Mouse (Mus musculus) layer of hippocampus, adult 11-12 months (tissue): Measurements from ENCODE around the gene Nsun2.

Source experiments
- DNase-seq: peaks from one replicate; pipeline ENCODE4 v3.0.0; 2022; ENCODE audit warnings: low spot score

Gene Nsun2

DNA sequence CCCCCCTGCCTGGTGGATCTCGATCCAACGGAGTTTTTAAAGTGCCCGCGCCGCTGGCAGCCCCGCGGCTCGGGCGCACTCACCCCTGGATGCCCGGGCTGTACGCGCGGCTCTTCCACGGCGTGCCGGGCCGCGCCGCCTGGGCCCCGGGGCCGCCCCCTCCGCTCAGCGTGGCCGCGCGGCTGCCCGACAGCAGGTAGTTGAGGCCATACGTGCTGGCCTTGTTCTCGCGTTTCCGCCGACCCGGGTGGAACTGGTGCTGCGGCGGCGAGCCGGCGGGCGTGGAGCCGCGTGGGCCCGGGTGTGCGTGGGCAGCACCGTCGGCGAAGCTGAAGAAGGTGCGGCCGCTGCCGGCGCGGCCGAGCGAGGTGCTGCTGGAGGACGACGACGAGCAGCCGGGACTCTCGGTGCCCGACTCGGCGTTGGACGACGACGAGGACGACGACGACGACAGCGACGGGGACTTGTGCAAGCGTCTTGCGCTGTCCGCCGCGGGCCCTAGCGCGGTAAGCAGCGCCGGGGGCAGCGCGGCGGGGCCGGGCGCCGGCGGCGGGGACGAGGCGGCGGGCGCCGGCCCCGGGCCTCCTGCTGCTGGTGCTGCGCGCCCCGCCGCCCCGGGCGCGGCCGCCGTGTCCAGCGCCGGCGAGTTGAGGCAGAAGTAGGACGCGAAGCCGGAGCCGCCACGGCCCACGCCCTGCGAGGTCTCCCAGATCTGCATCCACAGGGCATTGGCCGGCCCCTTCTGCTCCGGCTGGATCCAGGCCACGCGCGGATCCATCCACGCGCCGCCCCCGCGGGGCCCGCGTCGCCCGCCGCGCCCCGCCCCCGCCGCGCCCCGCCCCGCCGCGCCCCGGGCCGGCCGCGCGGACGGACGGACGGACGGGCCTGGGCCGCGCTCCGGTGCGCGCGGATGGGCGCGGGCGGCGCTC lies at the start of gene Nsun2:
Nsun2 (plus strand) TSS at position 342 of the 929 bp plus-strand sequence.
- peak; percentile 63 for DNase-seq

DNA sequence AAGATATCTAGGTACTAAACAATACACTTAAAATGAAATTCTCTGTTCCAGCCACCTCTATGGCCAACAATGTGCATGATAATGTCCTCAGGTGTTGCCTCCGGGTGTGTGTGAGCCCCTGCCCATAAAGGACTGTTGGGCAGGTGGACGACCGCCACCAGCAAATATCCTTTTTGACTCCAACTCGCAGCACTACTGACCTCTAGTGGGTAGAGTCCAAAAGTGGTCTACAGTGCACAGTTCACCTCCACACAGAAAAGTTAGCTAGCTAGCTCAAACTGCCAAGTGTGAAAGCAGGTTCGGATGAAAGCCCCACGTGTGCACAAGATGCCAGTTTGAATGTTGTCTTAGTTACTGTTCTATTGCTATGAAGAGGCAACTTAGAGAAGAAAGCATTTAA lies 48.2 kb upstream of the Nsun2 start:
- DNase-seq = no peak

DNA sequence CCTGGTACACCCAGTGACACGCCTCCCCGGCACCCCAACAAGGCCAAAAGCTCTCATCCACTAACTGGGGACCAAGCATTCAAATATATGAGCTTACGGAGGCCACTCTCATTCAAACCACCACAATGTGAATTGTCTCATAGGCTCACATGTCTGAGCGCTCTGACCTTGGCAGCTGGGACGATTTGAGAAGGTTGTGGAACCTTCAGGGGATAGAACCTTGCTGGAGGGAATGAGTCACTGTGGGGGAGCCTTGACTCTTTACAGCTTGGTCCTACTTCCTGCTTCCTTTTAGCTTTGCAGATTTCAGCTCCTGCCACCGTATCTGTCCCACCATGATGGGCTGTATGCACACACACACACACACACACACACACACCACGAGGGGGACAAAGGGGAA lies 47.7 kb upstream of the Nsun2 start:
- DNase-seq = no peak

DNA sequence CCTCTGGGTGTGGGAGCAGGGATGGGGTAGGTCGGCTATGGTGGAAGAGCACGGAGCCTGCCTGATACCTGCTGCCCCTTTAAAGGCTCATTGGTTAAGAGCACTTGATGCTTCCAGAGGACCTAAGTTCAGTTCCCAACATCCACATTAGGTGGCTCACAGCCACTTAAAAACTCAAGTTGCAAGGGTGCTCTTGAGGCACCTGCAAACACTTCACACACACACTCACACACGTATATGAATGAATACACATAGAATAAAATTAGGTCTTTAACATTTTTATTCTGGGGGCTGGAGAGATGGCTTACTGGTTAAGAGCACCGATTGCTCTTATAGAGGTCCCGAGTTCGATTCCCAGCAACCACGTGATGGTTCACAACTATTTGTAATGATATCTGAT lies 46.4 kb upstream of the Nsun2 start:
- DNase-seq = no peak

DNA sequence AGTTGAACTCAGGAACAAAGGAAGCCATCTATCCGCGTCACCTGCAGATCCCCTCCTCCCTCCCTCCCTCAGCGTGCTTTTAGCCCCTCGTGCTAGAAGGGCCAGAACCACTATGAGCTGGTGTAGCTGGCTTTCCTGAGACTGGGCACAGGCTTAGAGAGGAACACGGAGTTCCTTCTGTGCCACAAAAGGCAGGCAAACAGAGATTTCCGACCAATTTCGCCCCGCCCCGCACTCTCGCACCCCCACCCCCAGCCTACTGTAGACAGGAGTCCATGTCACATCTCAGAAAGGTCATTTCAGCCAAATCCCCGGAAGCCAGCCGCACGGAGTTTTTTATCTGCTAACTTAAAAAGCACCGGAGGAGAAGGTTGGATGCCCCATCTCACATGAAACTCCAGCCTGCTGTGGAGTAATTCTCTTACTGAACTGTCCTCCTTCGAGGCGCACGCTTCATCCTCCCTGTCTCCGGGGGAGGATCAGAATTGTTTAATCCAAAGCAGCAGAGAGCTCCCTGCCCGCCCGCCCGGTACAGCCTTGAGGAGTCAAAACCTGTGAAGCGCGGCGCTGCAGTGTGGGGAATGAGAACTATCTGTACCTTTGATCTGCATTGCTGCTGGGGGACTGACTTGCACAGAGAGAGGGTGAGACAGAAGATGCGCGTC lies 45.8 kb upstream of the Nsun2 start:
- DNase-seq = no peak

DNA sequence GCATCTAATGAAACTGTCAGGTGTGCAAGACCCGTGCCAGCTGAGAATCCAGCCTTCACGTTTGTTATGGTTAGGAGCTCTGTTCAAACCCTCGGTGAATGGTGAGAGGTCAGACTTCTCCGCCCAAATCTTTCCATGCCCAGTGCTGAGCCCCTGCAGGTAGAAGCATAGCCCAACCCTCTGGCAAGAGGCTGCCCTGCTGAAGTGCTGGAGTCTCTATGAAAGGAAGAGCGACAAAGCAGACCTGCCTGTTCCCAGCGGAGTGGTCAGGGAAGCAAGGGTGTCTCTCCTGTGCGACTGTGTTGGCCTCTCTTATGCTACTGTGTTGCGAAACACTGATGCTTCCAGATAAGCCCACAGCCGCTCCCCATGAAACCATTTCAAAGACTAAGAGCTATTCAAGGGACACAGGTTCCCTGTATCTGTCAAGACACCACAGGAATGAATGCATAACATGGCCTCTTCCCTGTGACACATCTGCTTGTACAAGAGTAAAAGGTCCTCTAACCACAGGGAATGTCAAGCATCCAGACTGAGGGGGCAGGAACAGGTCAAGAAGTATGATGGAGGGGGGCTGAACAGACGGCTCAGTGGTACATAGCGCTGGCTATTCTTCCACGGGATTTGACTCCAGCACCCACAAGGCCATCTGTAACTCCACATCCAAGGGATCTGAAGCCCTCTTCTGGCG lies 44.8 kb upstream of the Nsun2 start:
- DNase-seq = no peak

DNA sequence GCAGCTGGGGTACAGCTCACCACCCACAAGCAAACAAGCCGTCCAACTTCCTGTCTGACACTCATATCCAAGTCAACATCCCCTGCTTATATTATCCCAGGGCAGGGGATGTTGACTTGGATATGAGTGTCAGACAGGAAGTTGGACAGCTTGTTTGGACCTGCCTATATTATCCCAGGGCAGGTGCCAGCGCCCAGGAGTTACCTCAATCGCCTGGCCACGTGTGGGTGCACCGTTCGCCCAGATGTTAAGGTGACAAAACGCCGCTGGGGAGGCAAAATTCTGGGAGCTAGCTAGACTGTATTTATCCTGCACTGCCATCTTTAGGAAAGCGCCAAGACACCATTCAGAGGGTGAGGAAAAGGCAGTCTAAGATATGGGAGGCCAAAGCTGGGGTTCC lies 43.8 kb upstream of the Nsun2 start:
- no peak for DNase-seq

DNA sequence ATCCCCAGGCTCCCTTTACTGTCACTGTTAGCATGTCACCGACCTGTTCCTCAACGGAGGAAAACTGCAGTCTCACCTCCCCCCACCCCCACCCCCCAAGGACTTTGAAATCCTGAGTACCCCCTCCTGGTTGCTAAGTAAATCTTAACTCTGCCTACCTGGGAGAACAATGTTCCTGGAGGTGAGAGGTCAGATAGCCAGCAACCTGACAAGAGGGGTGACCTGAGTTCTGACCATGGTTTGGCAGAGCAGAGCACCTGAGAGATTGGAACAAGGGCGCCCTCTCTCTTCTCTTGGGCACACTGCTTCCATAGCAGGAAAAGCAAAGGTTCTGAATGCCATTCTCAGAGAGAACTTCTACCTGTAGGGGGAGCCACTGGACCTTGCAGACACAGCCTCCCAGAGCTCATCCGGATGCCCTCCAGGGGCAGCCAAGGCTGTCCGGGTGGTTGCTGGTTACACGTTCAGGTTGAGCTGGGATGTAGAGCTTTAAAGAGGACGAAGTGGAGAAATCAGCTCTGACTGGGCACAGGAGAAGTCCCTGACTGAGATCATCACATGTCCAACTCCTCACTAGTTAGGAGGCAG lies 40.6 kb upstream of the Nsun2 start:
- DNase-seq = peak; percentile 76

DNA sequence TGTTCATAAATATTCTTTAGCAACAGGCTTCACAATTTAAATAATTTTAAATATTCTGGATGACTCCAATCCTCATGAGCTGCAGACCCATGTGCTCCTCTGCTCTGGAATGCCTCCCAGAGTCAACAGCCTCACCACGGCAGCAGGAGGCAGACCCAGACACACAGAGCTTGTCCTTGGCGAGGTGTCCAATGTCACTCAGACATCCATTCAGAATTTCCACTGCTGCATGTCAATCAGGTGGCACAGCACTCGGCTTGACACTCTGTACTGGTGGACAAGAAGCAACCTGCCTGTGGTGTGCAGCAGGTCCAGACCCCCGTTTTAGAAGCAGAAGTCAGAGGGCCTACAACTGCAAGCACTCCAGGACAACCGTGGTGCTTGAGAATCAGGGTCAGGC lies 35.3 kb upstream of the Nsun2 start:
- no peak for DNase-seq

DNA sequence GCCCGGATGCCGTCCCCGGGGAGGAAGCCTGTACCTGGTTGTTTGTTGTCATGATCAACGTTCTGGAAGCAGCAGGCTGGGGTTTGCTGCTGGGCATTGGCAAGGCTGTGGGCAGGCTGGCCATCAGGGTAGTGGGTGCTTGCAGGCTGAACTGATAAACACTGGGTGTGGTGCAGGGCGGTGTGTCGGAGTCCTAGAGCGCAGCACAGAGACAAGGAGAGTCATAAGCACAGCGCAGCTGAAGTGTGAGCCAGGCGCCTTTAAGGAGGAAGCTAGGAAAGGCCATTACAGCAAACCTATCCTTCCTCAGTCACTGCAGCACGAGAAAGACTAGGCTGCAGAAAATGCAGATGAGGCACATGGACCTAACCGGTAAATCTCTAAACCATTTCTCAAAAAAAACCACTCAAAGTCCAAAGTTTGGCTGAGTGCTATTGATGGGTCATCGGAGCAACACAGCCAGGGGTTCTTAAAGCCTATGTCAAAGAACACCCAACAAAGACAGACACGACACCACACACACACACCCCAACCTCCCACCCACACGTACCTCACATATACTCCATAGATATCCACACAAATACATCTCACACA lies 31.3 kb upstream of the Nsun2 start:
- no peak for DNase-seq

DNA sequence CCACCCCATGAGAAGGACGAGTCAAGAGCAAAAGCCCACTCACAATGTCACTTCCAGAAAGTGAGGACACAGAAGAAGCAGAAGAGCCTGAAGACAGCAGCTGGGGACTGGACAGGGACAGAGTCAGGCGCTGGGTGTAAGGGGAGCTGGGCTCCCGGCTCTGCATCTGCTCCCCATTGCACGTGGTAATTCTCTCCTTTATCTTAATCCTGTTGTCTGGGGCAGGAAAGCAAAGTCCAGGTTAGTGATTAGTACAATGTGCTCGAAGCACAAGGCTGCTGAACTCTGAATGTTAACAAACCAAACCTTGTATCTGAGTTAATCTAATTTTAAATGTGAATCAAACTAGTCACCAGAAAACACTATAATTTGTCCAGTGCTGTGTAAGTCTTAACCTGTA lies 30.7 kb upstream of the Nsun2 start:
- DNase-seq = no peak

DNA sequence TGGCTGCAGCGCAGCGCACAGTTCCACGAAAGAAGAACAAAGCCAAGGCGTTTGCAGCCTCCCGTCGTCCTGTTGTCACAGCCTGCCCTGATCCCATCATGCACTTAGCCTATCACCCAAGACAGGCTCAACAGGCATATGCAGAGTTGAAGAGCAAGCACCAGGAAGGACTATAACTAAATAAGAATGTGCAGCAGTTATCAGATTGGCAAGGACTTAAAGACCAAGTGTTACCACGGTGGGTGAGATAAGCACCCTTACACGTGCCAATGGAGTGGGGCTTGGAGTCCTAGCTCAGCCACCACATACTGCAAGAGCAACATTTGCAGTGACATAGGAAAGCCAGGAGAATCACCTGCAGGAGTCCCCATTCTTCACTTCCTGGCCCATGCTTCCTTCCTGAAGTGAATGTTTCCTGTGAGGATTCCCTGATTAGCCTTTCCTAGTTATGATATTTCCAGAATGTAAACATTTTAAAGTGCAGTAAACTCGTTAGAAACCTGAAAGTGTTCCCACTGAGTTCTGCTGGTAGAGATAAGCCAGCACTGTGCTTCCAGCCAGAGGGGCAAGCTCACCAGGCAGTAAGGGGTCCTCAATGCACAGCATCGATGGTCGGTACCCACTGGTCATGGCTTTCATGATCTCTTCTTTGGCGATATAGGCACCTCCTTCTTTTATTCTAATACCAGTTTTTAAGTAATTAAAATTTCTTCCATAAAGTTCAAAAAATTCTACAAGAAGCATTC lies 27.0 kb upstream of the Nsun2 start:
- no peak for DNase-seq

DNA sequence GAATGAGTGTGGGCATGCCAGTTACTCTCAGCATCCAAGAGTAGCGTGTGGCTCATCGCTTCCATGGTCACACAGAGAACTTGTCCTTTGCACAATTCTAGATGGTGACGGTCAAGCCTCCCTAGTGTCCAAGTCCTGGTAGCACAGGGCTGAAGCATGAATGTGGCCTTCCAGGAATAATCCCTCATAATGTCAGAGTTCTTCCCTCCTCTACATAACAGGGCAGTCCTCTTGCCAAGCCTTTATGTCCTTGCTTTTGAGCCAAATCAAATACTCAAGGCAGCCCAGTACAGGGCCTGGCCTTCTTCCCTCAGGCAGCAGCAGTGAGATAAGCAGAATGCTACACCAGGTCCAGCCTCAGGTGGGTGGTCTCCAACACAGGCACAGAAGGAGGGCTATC lies 25.9 kb upstream of the Nsun2 start:
- no peak for DNase-seq

DNA sequence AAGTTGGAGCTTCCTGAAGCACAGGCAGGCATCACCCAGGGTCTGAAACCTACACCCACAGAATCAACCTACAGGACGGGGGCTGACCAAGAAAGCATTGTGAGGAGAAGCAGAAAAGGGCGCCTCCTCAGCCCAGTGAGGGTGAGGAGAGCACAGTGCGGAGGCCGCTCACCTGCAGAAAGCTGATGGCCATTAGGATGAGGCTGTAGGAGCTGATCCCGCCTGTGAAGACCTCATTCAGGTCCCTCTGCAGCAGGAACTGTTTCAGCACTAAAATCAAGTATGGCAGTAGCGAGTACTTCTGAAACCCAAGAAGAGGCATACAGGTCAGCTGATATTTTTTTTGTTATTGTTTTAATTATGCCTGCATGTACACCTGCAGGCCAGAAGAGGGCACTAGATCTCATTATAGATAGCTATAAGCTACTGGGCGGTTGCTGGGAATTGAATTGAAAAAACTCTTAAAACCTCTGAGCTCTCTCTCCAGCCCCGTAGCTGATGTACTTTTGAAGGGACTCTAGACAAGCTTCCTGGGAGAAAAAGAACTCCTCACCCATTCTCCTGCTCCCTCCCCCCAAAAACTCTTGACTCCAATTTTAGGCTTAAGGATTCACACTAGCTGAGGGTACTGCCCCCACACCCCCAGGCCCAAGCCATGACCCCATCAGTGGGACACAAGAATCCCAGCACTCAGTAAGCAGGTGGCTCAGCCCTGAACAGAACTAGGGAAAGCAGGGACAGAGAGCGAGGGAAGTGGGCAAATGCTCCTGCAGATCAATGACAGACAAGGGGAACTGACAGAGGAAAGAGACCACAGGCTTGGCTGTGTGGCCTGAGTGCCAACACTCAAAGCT lies 23.9 kb upstream of the Nsun2 start:
- DNase-seq = no peak

DNA sequence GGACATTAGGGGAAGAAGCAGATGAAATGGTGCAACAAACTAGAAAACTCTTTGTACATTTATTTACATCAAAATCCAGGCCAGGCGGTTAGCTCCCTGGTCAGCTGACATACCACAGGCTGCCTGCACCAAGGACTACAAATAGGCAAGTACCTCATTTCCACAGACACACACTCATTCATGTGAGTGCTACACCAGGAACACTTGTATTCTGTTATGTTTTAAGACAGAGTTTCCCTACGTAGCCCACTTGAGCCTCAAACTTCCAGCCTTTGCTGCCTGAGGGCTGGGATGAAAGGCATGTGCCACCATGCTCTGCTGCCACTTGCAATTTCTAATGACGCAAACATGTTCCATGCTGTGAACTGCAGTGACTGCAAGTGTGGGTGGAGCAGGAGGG lies 18.5 kb upstream of the Nsun2 start:
- no peak for DNase-seq

DNA sequence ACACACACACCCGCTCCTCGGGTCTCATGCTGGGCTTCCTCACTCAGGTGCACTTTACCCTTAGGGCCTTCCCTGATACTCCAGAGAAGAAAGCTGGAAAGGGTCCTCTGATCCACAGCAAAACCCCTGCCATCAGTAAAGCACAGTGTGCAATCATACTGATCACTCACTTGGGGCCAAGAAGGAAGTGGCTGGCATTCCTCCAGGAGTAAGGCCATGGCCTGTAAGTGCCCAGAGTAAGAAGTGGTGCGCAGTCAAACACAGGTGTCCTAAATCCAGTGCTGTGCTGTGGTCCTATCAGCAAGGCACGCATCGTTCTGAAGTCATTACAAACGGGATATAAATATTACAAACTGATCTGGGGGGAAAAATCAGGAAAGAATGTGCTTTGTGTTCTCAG lies 16.1 kb upstream of the Nsun2 start:
- no peak for DNase-seq

DNA sequence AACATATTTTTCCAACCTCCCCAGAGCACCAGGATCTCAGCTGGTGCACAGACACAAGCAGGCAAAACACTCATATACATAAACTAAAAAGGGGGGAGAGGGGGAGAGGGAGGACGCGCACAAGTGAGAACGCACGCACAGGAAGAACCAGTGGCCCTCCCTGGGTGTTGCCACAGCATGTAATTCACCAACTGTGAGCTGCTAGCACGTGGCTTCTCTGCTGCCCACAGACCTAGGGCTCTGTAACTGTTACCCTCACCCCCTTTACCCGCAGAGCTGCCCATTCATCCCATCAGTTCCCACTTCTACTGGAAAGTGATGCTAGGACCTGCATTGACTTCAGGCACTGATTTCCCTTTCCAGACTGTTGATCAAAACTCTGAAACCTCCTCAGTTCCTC lies 14.4 kb upstream of the Nsun2 start:
- DNase-seq = no peak

DNA sequence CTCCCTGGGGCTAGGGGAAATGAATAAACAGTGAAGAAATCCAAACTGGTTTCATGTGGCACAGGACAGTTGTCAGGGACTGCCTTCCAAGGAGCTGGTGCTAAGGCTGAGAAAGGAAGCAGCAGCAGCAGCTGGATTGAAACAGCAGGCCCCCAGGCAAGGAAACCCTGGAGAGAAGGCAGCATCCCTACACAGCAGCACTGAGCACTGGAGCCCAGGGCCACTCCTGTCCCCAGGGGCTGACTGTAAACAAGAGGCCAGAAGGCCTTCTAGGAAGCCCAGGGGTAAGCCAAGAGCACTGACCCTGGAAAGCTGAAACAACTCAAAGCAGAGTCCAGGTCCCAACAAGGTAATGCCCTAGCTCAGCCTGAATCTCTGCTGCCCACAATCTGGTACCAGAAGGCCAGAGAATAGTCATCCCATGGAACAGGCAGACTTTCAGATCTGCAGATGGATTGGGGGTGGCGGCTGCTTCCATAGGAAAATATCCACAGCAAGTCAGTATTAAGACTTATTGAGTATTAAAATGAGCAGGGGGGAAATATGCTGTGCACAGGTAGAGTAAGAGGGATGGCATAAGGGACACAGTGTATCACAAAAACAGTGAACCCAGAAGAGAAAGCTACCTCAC lies 11.3 kb upstream of the Nsun2 start:
- DNase-seq = peak; percentile 54

DNA sequence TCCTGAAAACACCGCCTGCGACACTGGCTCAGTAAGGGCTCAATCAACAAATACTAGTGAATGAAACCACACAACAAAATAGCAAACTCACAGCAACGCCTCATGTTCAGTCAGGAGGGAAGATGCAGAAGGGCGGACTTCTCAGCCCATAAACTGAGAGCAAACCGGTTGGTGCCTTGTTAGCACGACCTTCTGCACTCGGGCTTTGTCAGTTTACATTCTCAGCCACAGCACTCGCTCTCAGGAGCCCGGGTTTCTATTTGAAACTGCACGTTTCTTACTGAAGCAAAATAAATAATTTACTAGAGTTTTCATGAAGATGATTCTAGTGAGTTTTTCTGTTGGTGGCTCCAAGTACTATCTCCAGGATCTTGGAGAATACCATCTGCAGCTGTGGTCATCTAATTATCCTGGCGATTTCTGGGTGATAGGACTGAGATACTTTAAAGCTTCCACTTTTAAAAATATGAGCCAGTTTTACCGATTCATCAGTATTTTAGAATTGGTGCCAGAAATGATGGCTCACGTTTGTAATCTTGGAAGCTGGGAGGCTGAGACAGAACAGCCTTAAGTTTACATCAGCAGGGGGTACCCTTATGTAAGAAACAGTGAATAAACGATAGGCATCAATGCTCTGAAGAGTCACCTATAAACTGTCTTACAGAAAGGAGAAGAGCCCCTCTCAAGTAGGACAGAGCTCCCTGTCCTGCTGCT lies 9.9 kb upstream of the Nsun2 start:
- DNase-seq = no peak
